Mouse (Mus musculus): Measurements from ENCODE around the gene Nhs. TPM values are rescaled to one million over a fixed set of nuclear protein-coding genes. Genes with fewer than 3 reads are reported as not detected.
A peak's percentile ranks its signal among the peaks of the same experiment; 100 is the strongest.

Gene Nhs
- polyA plus RNA-seq, 1 experiment from 2014 or later: 2.2 TPM

- Histone ChIP-seq H3K9ac (replicated peaks; ENCODE audit: low read length) (no peak overlapping the region), H3K9me3 (ENCODE audit: low read length) (no peaks in the 10 kb centered on the region), H3K27me3 (ENCODE audit: insufficient read depth, low read length) (peaks cover 37% of the 10 kb centered on the region; the same call in 1 of the 2 replicates), H3K4me2 (replicated peaks; ENCODE audit: low read depth, low read length) (no peak overlapping the region), H3K36me3 (ENCODE audit: insufficient read depth, low read length) (no peaks in the 10 kb centered on the region), H3K4me3 (ENCODE audit: low read length) (no peak overlapping the region), H3K4me1 (ENCODE audit: insufficient read depth, low read length) (peaks cover 2% of the 10 kb centered on the region; the same call in 1 of the 2 replicates), H3K27ac (ENCODE audit: low read length) (no peak overlapping the region)
- ATAC-seq (ENCODE audit: low FRiP score, low TSS enrichment): peak; percentile 59
- 65% methylated on average over 3 of the region's 3 CpGs for WGBS
Observed at GRCm38 (mm10) chrX:162021724-162022123, 137.8 kb downstream of the Nhs start.

- H3K9me3 ChIP-seq (ENCODE audit: low read length): no peaks in the 10 kb centered on the region
- H3K4me3 ChIP-seq (ENCODE audit: low read length): no peak overlapping the region
- peaks cover 44% of the 10 kb centered on the region; the same call in 1 of the 2 replicates for H3K27me3 ChIP-seq (ENCODE audit: insufficient read depth, low read length)
- WGBS: 78% methylated on average over 3 of the region's 3 CpGs
- H3K4me2 ChIP-seq (replicated peaks; ENCODE audit: low read depth, low read length): no peak overlapping the region
- no peaks in the 10 kb centered on the region for H3K36me3 ChIP-seq (ENCODE audit: insufficient read depth, low read length)
- H3K9ac ChIP-seq (replicated peaks; ENCODE audit: low read length): no peak overlapping the region
- ATAC-seq (ENCODE audit: low FRiP score, low TSS enrichment): no peak
- no peak overlapping the region for H3K27ac ChIP-seq (ENCODE audit: low read length)
- peaks cover 6% of the 10 kb centered on the region; the same call in 1 of the 2 replicates for H3K4me1 ChIP-seq (ENCODE audit: insufficient read depth, low read length)
Observed at GRCm38 (mm10) chrX:162020039-162020566, 139.4 kb downstream of the Nhs start.

- Histone ChIP-seq H3K27me3 (ENCODE audit: insufficient read depth, low read length) (peaks cover 48% of the 10 kb centered on the region; the same call in 1 of the 2 replicates), H3K4me3 (ENCODE audit: low read length) (no peak overlapping the region), H3K4me2 (replicated peaks; ENCODE audit: low read depth, low read length) (no peak overlapping the region), H3K4me1 (ENCODE audit: insufficient read depth, low read length) (peaks cover 6% of the 10 kb centered on the region; the same call in 1 of the 2 replicates), H3K9me3 (ENCODE audit: low read length) (no peaks in the 10 kb centered on the region), H3K27ac (ENCODE audit: low read length) (no peak overlapping the region), H3K9ac (replicated peaks; ENCODE audit: low read length) (no peak overlapping the region), H3K36me3 (ENCODE audit: insufficient read depth, low read length) (no peaks in the 10 kb centered on the region)
- ATAC-seq (ENCODE audit: low FRiP score, low TSS enrichment): no peak
- 58% methylated on average over 9 of the region's 9 CpGs for WGBS
Observed at GRCm38 (mm10) chrX:162017471-162017870, 142.1 kb downstream of the Nhs start.

- H3K27me3 ChIP-seq (ENCODE audit: insufficient read depth, low read length): peaks cover 46% of the 10 kb centered on the region
- 81% methylated on average over 4 of the region's 4 CpGs for WGBS
- H3K4me2 ChIP-seq (replicated peaks; ENCODE audit: low read depth, low read length): no peak overlapping the region
- ATAC-seq (ENCODE audit: low FRiP score, low TSS enrichment): no peak
- H3K36me3 ChIP-seq (ENCODE audit: insufficient read depth, low read length): no peaks in the 10 kb centered on the region
- H3K9ac ChIP-seq (replicated peaks; ENCODE audit: low read length): no peak overlapping the region
- H3K9me3 ChIP-seq (ENCODE audit: low read length): no peaks in the 10 kb centered on the region
- no peak overlapping the region for H3K27ac ChIP-seq (ENCODE audit: low read length)
- no peak overlapping the region for H3K4me3 ChIP-seq (ENCODE audit: low read length)
- peaks cover 6% of the 10 kb centered on the region; the same call in 1 of the 2 replicates for H3K4me1 ChIP-seq (ENCODE audit: insufficient read depth, low read length)
Observed at GRCm38 (mm10) chrX:162012570-162012969, 147.0 kb downstream of the Nhs start.

DNA sequence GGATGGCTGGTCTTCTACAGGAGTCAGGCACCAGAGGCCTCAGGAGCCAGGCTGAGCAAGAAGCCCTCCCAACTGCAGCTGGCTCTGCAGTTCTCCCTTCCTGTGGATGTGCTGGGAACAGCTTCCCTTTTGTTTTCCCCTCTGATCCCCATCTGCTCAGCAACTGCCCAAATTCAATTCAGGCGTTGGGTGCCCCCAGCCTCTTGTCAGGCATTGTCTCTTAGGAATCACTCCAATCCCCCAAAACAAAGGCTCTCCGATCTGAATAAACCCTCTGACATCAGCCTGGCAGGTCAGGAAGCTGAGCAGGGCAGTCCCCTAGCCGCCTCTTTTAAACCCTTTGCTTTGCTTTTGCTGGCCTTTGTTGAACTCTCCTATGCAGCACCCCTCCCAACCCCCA lies 149.7 kb downstream of the Nhs start:
- peaks cover 31% of the 10 kb centered on the region for H3K27me3 ChIP-seq (ENCODE audit: insufficient read depth, low read length)
- no peak for ATAC-seq (ENCODE audit: low FRiP score, low TSS enrichment)
- H3K4me3 ChIP-seq (ENCODE audit: low read length): no peak overlapping the region
- 47% methylated on average over 3 of the region's 3 CpGs for WGBS
- H3K9me3 ChIP-seq (ENCODE audit: low read length): no peaks in the 10 kb centered on the region
- no peak overlapping the region for H3K4me2 ChIP-seq (replicated peaks; ENCODE audit: low read depth, low read length)
- no peaks in the 10 kb centered on the region for H3K4me1 ChIP-seq (ENCODE audit: insufficient read depth, low read length)
- no peak overlapping the region for H3K9ac ChIP-seq (replicated peaks; ENCODE audit: low read length)
- no peak overlapping the region for H3K27ac ChIP-seq (ENCODE audit: low read length)
- H3K36me3 ChIP-seq (ENCODE audit: insufficient read depth, low read length): no peaks in the 10 kb centered on the region

DNA sequence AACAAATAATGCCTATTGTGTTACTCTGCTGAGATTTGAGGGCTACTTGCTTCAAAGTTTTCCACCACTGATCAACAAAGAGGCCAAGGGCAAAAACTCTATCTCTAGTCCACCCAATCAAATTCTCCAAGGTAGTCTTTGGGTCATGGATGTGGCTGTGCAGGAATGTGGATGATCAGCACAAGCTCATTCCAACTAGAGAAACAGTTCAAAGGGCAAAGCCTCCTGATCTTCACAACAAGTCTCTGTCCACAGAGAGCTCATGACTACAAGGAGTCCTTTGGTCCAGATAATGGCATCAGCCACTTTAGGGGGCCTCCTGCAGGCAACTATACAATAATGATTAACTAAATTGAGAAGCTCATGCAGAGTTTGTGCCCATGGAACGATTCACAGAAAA lies 155.7 kb downstream of the Nhs start:
- Histone ChIP-seq H3K9ac (replicated peaks; ENCODE audit: low read length) (no peak overlapping the region), H3K4me2 (replicated peaks; ENCODE audit: low read depth, low read length) (no peak overlapping the region), H3K27me3 (ENCODE audit: insufficient read depth, low read length) (peaks cover 37% of the 10 kb centered on the region), H3K9me3 (ENCODE audit: low read length) (no peaks in the 10 kb centered on the region), H3K36me3 (ENCODE audit: insufficient read depth, low read length) (no peaks in the 10 kb centered on the region), H3K27ac (ENCODE audit: low read length) (no peak overlapping the region), H3K4me3 (ENCODE audit: low read length) (no peak overlapping the region), H3K4me1 (ENCODE audit: insufficient read depth, low read length) (no peaks in the 10 kb centered on the region)
- peak; percentile 73 for ATAC-seq (ENCODE audit: low FRiP score, low TSS enrichment)
- WGBS: 43% methylated on average over 1 of the region's 1 CpGs

DNA sequence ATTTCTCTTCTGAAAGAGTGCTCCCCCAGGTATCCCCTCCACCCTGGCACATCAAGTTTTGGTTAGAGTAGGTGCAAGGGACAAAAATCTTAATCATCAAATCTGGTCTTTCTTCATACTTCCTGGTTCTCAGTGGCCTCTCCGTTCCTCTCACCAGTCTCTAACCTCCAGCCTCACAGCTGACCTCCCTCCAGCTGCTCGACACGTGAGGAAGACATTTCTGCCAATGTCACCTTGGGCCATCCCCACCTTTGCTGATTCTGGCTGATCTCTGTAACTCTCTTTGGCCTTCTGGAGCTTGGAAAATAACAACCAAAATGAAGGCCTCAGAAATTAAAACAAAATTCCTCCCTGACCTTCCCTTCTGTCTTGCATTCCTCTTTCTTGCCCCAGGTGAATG lies 160.7 kb downstream of the Nhs start:
- H3K4me2 ChIP-seq (replicated peaks; ENCODE audit: low read depth, low read length): no peak overlapping the region
- peaks cover 32% of the 10 kb centered on the region for H3K27me3 ChIP-seq (ENCODE audit: insufficient read depth, low read length)
- H3K27ac ChIP-seq (ENCODE audit: low read length): no peak overlapping the region
- H3K4me1 ChIP-seq (ENCODE audit: insufficient read depth, low read length): peaks cover 8% of the 10 kb centered on the region
- 59% methylated on average over 3 of the region's 3 CpGs for WGBS
- H3K36me3 ChIP-seq (ENCODE audit: insufficient read depth, low read length): no peaks in the 10 kb centered on the region
- H3K4me3 ChIP-seq (ENCODE audit: low read length): no peak overlapping the region
- no peak for ATAC-seq (ENCODE audit: low FRiP score, low TSS enrichment)
- H3K9ac ChIP-seq (replicated peaks; ENCODE audit: low read length): no peak overlapping the region
- H3K9me3 ChIP-seq (ENCODE audit: low read length): no peaks in the 10 kb centered on the region

- Histone ChIP-seq H3K27ac (ENCODE audit: low read length) (no peak overlapping the region), H3K4me1 (ENCODE audit: insufficient read depth, low read length) (peaks cover 8% of the 10 kb centered on the region), H3K4me2 (replicated peaks; ENCODE audit: low read depth, low read length) (no peak overlapping the region), H3K27me3 (ENCODE audit: insufficient read depth, low read length) (peaks cover 27% of the 10 kb centered on the region), H3K36me3 (ENCODE audit: insufficient read depth, low read length) (no peaks in the 10 kb centered on the region), H3K9ac (replicated peaks; ENCODE audit: low read length) (no peak overlapping the region), H3K9me3 (ENCODE audit: low read length) (no peaks in the 10 kb centered on the region), H3K4me3 (ENCODE audit: low read length) (no peak overlapping the region)
- 0 out of 2 replicates have a peak, but pooled peaks have one; percentile 15 for ATAC-seq (ENCODE audit: low FRiP score, low TSS enrichment)
- WGBS: 34% methylated on average over 2 of the region's 2 CpGs
Observed at GRCm38 (mm10) chrX:161997170-161997795, 162.2 kb downstream of the Nhs start.

DNA sequence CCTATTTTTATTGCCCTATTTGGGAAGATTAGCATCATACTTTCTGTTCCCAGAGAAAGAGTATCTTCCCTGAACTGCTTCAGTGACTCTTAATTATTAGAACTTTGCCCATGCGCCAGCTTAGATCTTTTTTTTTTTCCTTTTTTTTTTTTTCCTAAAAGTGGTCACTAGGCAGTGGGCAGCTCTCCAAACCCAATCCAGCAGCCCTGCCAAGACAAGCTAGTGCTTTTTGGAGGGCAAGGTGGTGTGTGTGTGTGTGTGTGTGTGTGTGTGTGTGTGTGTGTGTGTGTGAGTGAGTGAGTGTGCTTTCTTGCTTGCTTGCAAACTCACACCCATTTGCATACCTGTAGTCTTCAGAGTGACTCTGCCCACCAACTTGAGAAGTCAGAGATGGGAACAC lies 169.4 kb downstream of the Nhs start:
- ATAC-seq (ENCODE audit: low FRiP score, low TSS enrichment): no peak
- Histone ChIP-seq H3K36me3 (ENCODE audit: insufficient read depth, low read length) (no peaks in the 10 kb centered on the region), H3K9me3 (ENCODE audit: low read length) (no peaks in the 10 kb centered on the region), H3K4me1 (ENCODE audit: insufficient read depth, low read length) (peaks cover 4% of the 10 kb centered on the region; the same call in 1 of the 2 replicates), H3K4me2 (replicated peaks; ENCODE audit: low read depth, low read length) (no peak overlapping the region), H3K27ac (ENCODE audit: low read length) (no peak overlapping the region), H3K4me3 (ENCODE audit: low read length) (no peak overlapping the region), H3K9ac (replicated peaks; ENCODE audit: low read length) (no peak overlapping the region), H3K27me3 (ENCODE audit: insufficient read depth, low read length) (peaks cover 13% of the 10 kb centered on the region; the same call in 1 of the 2 replicates)
- 73% methylated on average over 1 of the region's 1 CpGs for WGBS

GRCm38 (mm10) chrX:161984961-161985360 lies 174.6 kb downstream of the Nhs start:
- H3K4me2 ChIP-seq (replicated peaks; ENCODE audit: low read depth, low read length): no peak overlapping the region
- H3K27me3 ChIP-seq (ENCODE audit: insufficient read depth, low read length): peaks cover 11% of the 10 kb centered on the region; the same call in 1 of the 2 replicates
- peaks cover 5% of the 10 kb centered on the region; the same call in 1 of the 2 replicates for H3K4me1 ChIP-seq (ENCODE audit: insufficient read depth, low read length)
- WGBS: 51% methylated on average over 6 of the region's 6 CpGs
- ATAC-seq (ENCODE audit: low FRiP score, low TSS enrichment): no peak
- H3K9ac ChIP-seq (replicated peaks; ENCODE audit: low read length): no peak overlapping the region
- H3K9me3 ChIP-seq (ENCODE audit: low read length): no peaks in the 10 kb centered on the region
- H3K4me3 ChIP-seq (ENCODE audit: low read length): no peak overlapping the region
- H3K27ac ChIP-seq (ENCODE audit: low read length): no peak overlapping the region
- no peaks in the 10 kb centered on the region for H3K36me3 ChIP-seq (ENCODE audit: insufficient read depth, low read length)
